Mouse (Mus musculus): ENCODE measurements around the gene Bcl3. TPM values are rescaled to one million over a fixed set of nuclear protein-coding genes. Genes with fewer than 3 reads are reported as not detected.
A peak's percentile ranks its signal among the peaks of the same experiment; 100 is the strongest.

Gene Bcl3
- polyA plus RNA-seq, 1 experiment from 2014 or later, result 4.1 TPM

- WGBS, result 20% methylated on average over 11 of the region's 11 CpGs
- Histone ChIP-seq H3K4me1 (ENCODE audit: control insufficient read depth, insufficient read depth, low read length) (peaks cover 3% of the 10 kb centered on the region), H3K4me3 (ENCODE audit: low read length) (no peak overlapping the region)
Observed at GRCm38 (mm10) chr7:19784764-19785535, 37.6 kb downstream of the Bcl3 start.

GRCm38 (mm10) chr7:19783630-19784029 is 38.9 kb downstream of the Bcl3 start:
- ATAC-seq (replicated peaks; ENCODE audit: extremely low read depth, insufficient read depth, low FRiP score), result no peak
- Histone ChIP-seq H3K9me3 (replicated peaks; ENCODE audit: control insufficient read depth, low read length) (0 out of 2 replicates have a peak, but pooled peaks cover 2% of the 10 kb centered on the region), H3K27me3 (ENCODE audit: control insufficient read depth, insufficient read depth, low read length) (no peaks in the 10 kb centered on the region), H3K4me1 (ENCODE audit: control insufficient read depth, insufficient read depth, low read length) (no peaks in the 10 kb centered on the region), H3K4me2 (ENCODE audit: low read depth, low read length) (no peak overlapping the region), H3K36me3 (ENCODE audit: control insufficient read depth, insufficient read depth) (no peaks in the 10 kb centered on the region), H3K4me3 (ENCODE audit: low read length) (no peak overlapping the region), H3K9ac (ENCODE audit: low read length) (no peak overlapping the region), H3K27ac (ENCODE audit: low read length) (no peak overlapping the region)
- WGBS, result 72% methylated on average over 8 of the region's 8 CpGs

More at GRCm38 (mm10) chr7:19784764-19785535, 37.6 kb downstream of the Bcl3 start:
- ATAC-seq (replicated peaks; ENCODE audit: extremely low read depth, insufficient read depth, low FRiP score), result no peak
- Histone ChIP-seq H3K4me2 (ENCODE audit: low read depth, low read length) (no peak overlapping the region), H3K27me3 (ENCODE audit: control insufficient read depth, insufficient read depth, low read length) (no peaks in the 10 kb centered on the region), H3K9me3 (replicated peaks; ENCODE audit: control insufficient read depth, low read length) (no peaks in the 10 kb centered on the region), H3K36me3 (ENCODE audit: control insufficient read depth, insufficient read depth) (no peaks in the 10 kb centered on the region), H3K9ac (ENCODE audit: low read length) (no peak overlapping the region), H3K27ac (ENCODE audit: low read length) (no peak overlapping the region)

- Histone ChIP-seq H3K27me3 (ENCODE audit: control insufficient read depth, insufficient read depth, low read length) (no peaks in the 10 kb centered on the region), H3K36me3 (ENCODE audit: control insufficient read depth, insufficient read depth) (no peaks in the 10 kb centered on the region), H3K4me3 (ENCODE audit: low read length) (no peak overlapping the region), H3K4me1 (ENCODE audit: control insufficient read depth, insufficient read depth, low read length) (no peaks in the 10 kb centered on the region), H3K9me3 (replicated peaks; ENCODE audit: control insufficient read depth, low read length) (0 out of 2 replicates have a peak, but pooled peaks cover 2% of the 10 kb centered on the region), H3K27ac (ENCODE audit: low read length) (no peak overlapping the region), H3K4me2 (ENCODE audit: low read depth, low read length) (no peak overlapping the region), H3K9ac (ENCODE audit: low read length) (no peak overlapping the region)
- 86% methylated on average over 4 of the region's 4 CpGs for WGBS
- no peak for ATAC-seq (replicated peaks; ENCODE audit: extremely low read depth, insufficient read depth, low FRiP score)
Observed at GRCm38 (mm10) chr7:19782645-19783044, 39.9 kb downstream of the Bcl3 start.

GRCm38 (mm10) chr7:19781741-19782140 is 40.8 kb downstream of the Bcl3 start:
- ATAC-seq (replicated peaks; ENCODE audit: extremely low read depth, insufficient read depth, low FRiP score), result no peak
- no peak overlapping the region for H3K9ac ChIP-seq (ENCODE audit: low read length)
- no peaks in the 10 kb centered on the region for H3K27me3 ChIP-seq (ENCODE audit: control insufficient read depth, insufficient read depth, low read length)
- H3K4me2 ChIP-seq (ENCODE audit: low read depth, low read length), result no peak overlapping the region
- WGBS, result 84% methylated on average over 7 of the region's 7 CpGs
- H3K27ac ChIP-seq (ENCODE audit: low read length), result no peak overlapping the region
- H3K4me3 ChIP-seq (ENCODE audit: low read length), result no peak overlapping the region
- H3K4me1 ChIP-seq (ENCODE audit: control insufficient read depth, insufficient read depth, low read length), result no peaks in the 10 kb centered on the region
- H3K9me3 ChIP-seq (replicated peaks; ENCODE audit: control insufficient read depth, low read length), result 0 out of 2 replicates have a peak, but pooled peaks cover 2% of the 10 kb centered on the region
- H3K36me3 ChIP-seq (ENCODE audit: control insufficient read depth, insufficient read depth), result no peaks in the 10 kb centered on the region

GRCm38 (mm10) chr7:19779903-19780302 is 42.7 kb downstream of the Bcl3 start:
- Histone ChIP-seq H3K4me1 (ENCODE audit: control insufficient read depth, insufficient read depth, low read length) (no peaks in the 10 kb centered on the region), H3K36me3 (ENCODE audit: control insufficient read depth, insufficient read depth) (no peaks in the 10 kb centered on the region), H3K27me3 (ENCODE audit: control insufficient read depth, insufficient read depth, low read length) (no peaks in the 10 kb centered on the region), H3K9ac (ENCODE audit: low read length) (no peak overlapping the region), H3K9me3 (replicated peaks; ENCODE audit: control insufficient read depth, low read length) (0 out of 2 replicates have a peak, but pooled peaks cover 2% of the 10 kb centered on the region), H3K4me3 (ENCODE audit: low read length) (no peak overlapping the region), H3K27ac (ENCODE audit: low read length) (no peak overlapping the region), H3K4me2 (ENCODE audit: low read depth, low read length) (no peak overlapping the region)
- WGBS, result 76% methylated on average over 4 of the region's 4 CpGs
- ATAC-seq (replicated peaks; ENCODE audit: extremely low read depth, insufficient read depth, low FRiP score), result no peak

GRCm38 (mm10) chr7:19778645-19779044 is 43.9 kb downstream of the Bcl3 start:
- Histone ChIP-seq H3K4me1 (ENCODE audit: control insufficient read depth, insufficient read depth, low read length) (no peaks in the 10 kb centered on the region), H3K9me3 (replicated peaks; ENCODE audit: control insufficient read depth, low read length) (0 out of 2 replicates have a peak, but pooled peaks cover 2% of the 10 kb centered on the region), H3K27ac (ENCODE audit: low read length) (no peak overlapping the region), H3K36me3 (ENCODE audit: control insufficient read depth, insufficient read depth) (no peaks in the 10 kb centered on the region), H3K4me3 (ENCODE audit: low read length) (no peak overlapping the region), H3K9ac (ENCODE audit: low read length) (no peak overlapping the region), H3K4me2 (ENCODE audit: low read depth, low read length) (no peak overlapping the region), H3K27me3 (ENCODE audit: control insufficient read depth, insufficient read depth, low read length) (no peaks in the 10 kb centered on the region)
- 78% methylated on average over 8 of the region's 8 CpGs for WGBS
- ATAC-seq (replicated peaks; ENCODE audit: extremely low read depth, insufficient read depth, low FRiP score), result no peak

- Histone ChIP-seq H3K9me3 (replicated peaks; ENCODE audit: control insufficient read depth, low read length) (0 out of 2 replicates have a peak, but pooled peaks cover 2% of the 10 kb centered on the region), H3K4me3 (ENCODE audit: low read length) (no peak overlapping the region), H3K9ac (ENCODE audit: low read length) (no peak overlapping the region), H3K27ac (ENCODE audit: low read length) (no peak overlapping the region), H3K27me3 (ENCODE audit: control insufficient read depth, insufficient read depth, low read length) (no peaks in the 10 kb centered on the region), H3K36me3 (ENCODE audit: control insufficient read depth, insufficient read depth) (no peaks in the 10 kb centered on the region), H3K4me1 (ENCODE audit: control insufficient read depth, insufficient read depth, low read length) (no peaks in the 10 kb centered on the region), H3K4me2 (ENCODE audit: low read depth, low read length) (no peak overlapping the region)
- 0 out of 2 replicates have a peak, but pooled peaks have one; percentile 23 for ATAC-seq (replicated peaks; ENCODE audit: extremely low read depth, insufficient read depth, low FRiP score)
- 70% methylated on average over 11 of the region's 11 CpGs for WGBS
Observed at GRCm38 (mm10) chr7:19777049-19777723, 45.4 kb downstream of the Bcl3 start.

GRCm38 (mm10) chr7:19771682-19772081 is 50.9 kb downstream of the Bcl3 start:
- H3K27me3 ChIP-seq (ENCODE audit: control insufficient read depth, insufficient read depth, low read length), result no peaks in the 10 kb centered on the region
- 60% methylated on average over 4 of the region's 4 CpGs for WGBS
- H3K4me3 ChIP-seq (ENCODE audit: low read length), result no peak overlapping the region
- H3K36me3 ChIP-seq (ENCODE audit: control insufficient read depth, insufficient read depth), result peaks cover 4% of the 10 kb centered on the region
- no peak for ATAC-seq (replicated peaks; ENCODE audit: extremely low read depth, insufficient read depth, low FRiP score)
- H3K27ac ChIP-seq (ENCODE audit: low read length), result no peak overlapping the region
- H3K4me1 ChIP-seq (ENCODE audit: control insufficient read depth, insufficient read depth, low read length), result peaks cover 26% of the 10 kb centered on the region
- H3K4me2 ChIP-seq (ENCODE audit: low read depth, low read length), result no peak overlapping the region
- no peaks in the 10 kb centered on the region for H3K9me3 ChIP-seq (replicated peaks; ENCODE audit: control insufficient read depth, low read length)
- H3K9ac ChIP-seq (ENCODE audit: low read length), result no peak overlapping the region

GRCm38 (mm10) chr7:19770984-19771391 is 51.6 kb downstream of the Bcl3 start, which contains the start of gene Bcam:
Gene Bcam (minus strand): TSS chr7:19771016.
- Histone ChIP-seq H3K4me2 (ENCODE audit: low read depth, low read length) (peak within 1 kb of the TSS; percentile 97), H3K36me3 (ENCODE audit: control insufficient read depth, insufficient read depth) (peaks cover 11% of the 10 kb centered on the region), H3K27ac (ENCODE audit: low read length) (peak within 1 kb of the TSS; percentile 73), H3K4me1 (ENCODE audit: control insufficient read depth, insufficient read depth, low read length) (peaks cover 28% of the 10 kb centered on the region), H3K9me3 (replicated peaks; ENCODE audit: control insufficient read depth, low read length) (no peaks in the 10 kb centered on the region), H3K9ac (ENCODE audit: low read length) (peak within 1 kb of the TSS; percentile 79), H3K4me3 (ENCODE audit: low read length) (peak within 1 kb of the TSS; percentile 61), H3K27me3 (ENCODE audit: control insufficient read depth, insufficient read depth, low read length) (no peaks in the 10 kb centered on the region)
- under 1% methylated on average over 7 of the region's 9 CpGs for WGBS
- ATAC-seq (replicated peaks; ENCODE audit: extremely low read depth, insufficient read depth, low FRiP score), result peak; percentile 11; the same call in 1 of the 2 replicates
